Mouse (Mus musculus): ENCODE data around the gene Ddx6.

Ddx6 gene

GRCm38 (mm10) chr9:44643103-44643502, 38.4 kb downstream of the Ddx6 start:
- no peak for DNase-seq (ENCODE audit: low spot score)

- no peak for DNase-seq (ENCODE audit: low spot score)
Observed at GRCm38 (mm10) chr9:44644186-44644585, 39.5 kb downstream of the Ddx6 start.

DNA sequence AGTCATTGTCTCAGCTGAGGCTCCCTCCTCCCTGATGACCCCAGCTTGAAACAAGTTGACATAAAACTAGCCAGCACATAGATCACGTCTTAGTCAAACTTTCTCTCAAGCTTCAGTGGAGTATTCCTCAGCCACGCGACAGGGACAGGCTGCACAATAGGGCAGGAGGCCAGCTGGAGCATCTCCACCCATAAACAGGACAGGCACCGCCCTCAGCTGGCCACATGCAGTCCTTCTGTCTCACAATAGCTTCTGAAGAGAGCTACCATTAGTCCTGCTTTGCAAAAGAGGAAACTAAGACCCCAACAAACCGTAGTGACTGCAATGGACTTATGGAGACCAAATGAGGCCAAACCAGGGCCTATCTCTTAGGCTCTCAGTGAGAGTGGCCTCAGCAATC, 40.8 kb downstream of the Ddx6 start:
- DNase-seq (ENCODE audit: low spot score) = no peak

DNA sequence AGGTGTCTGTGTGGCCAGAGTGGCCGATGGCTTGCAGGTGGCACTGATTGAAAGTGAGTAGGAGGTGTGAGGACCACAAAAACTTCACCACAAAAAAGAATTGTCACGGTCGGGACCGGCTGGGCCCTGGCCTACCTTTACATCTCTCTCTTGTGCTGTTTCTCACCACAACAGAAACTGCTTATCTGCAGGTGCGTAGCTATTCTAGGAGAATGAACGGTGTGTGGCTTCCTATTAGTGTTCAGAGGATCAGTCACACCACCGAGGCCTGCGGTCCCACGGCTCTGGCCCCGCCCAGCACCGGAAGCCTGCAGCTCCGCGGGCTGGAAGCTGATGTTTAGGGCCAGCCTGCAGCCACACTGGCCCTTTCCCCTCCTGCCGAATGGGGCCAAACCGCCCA, 41.2 kb downstream of the Ddx6 start:
- no peak for DNase-seq (ENCODE audit: low spot score)

DNA sequence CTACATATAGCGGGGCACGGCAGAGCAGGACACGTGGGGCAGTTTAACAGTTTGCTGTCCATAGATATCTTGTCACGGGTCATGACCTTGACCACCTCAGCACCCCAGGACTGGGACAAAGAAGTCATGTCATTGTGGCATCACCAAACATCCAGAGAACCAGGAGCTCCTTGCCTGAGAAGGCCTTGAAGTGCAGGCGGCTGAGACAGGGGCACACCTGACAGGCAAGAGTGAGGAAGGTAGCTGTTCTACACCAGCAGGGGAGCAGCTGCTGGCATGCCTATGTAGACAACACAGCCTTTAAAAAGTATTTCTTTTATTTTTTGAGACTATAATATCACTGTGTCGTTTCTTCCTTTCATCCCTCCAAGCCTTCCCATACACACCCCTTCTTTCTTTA, 41.7 kb downstream of the Ddx6 start:
- no peak for DNase-seq (ENCODE audit: low spot score)

- no peak for DNase-seq (ENCODE audit: low spot score)
Observed at GRCm38 (mm10) chr9:44647026-44647425, 42.3 kb downstream of the Ddx6 start.

- DNase-seq (ENCODE audit: low spot score) = no peak
Observed at GRCm38 (mm10) chr9:44647656-44648055, 43.0 kb downstream of the Ddx6 start.

DNA sequence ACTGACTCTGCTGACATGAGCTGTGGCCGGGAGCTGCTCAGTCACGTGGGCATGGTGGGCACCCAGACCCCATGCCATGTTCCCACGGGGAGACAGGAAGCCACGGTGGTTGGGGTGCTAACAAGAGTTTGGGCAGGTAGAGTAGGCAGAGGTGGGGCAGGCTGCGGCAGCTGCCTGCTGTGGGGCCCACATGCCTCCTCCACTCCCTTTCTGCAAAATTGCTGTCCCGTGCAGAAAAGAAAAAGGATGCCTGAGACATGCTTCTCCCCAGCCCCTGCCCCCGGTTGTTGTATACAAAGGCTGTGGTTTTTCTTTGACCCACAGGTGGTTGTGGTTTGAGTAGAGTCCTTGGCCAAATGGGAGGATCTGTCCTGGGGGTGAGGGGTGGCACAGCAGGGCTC, 44.2 kb downstream of the Ddx6 start:
- no peak for DNase-seq (ENCODE audit: low spot score)

GRCm38 (mm10) chr9:44652027-44652426, 47.3 kb downstream of the Ddx6 start:
- DNase-seq (ENCODE audit: low spot score) = peak; percentile 75

DNA sequence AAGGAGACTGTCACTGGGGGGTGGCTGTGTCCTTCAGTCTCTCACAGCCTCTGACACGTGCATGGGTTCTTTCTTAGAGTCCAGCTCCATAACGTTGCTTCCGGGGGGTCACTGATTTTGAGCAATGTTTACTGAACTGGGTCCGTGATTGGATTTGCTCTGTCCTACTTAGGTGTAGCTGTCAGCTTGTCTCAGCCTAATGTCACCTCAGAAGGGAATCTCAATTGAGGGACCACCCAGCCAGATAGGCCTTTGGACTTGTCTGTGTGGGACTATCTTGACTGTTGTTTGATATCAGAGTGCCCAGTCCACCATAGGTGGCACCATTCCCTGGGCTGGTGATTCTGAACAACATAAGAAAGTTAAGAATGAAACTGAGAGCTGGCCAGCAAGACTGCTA, 49.2 kb downstream of the Ddx6 start:
- DNase-seq (ENCODE audit: low spot score) = no peak

DNA sequence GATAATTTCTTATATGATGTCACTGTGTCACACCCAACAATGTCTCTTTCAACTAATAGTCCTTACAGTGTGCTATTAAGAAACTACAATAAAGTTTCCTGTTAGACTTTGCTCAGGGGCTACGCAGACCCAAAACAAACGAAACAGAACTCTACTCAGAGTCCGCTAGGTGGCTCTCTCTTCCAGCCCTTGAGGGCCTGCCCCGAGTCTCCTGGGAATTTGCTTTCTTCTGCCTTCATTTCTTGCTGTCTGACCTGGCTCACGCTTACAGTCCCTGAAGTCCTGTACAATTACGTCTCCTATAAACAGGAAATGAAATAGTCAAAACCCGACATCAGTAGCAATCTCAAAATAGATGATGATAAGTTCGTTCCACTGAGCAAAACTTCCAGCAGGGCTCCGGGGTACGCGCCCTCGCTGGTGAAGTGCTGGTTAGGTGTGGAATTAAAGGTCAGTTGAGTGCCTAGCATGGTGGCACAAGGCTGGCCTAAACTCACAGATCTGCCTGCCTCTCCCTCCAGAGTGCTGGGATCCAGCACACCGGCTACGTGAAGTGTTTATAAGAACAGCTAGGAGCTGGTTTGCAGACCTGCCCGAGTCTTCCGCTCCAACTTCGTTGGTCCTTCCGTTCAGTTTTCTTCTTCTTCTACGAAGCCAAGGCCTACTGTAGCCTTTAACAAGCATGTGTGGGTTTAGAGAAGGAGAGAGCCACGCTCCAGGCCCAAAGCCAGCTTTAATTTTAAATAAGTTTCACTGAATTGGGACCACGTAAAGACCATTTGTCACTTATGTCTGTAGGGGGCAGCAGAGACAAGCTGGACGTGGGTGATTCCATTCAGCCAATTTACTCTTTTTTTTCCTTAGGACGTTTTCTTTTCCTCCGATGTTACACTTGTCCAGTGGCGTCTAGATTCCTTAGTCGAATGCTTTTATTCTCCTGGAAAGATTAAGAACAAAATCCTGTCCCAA, 50.7 kb downstream of the Ddx6 start:
- peak; percentile 92 for DNase-seq (ENCODE audit: low spot score)

DNA sequence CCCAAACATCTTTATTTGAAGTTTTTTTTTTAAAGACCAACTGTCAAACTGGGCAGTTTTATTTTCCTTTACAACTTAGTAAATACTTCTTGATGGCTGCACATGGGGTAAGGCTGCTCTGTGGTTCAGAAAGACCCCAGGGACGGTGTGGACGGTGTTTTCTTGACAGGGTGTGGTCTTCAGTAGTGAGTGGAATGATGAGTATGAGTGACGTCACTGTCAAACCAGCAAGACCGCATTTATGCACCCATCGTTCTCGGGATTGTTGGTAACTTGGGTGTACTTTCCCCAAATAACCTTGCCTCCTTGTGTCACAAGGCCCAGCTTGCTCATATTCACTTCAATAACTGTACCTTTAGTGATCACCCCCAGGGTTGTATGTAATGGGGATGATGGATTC, 59.0 kb downstream of the Ddx6 start:
- DNase-seq (ENCODE audit: low spot score) = no peak

DNA sequence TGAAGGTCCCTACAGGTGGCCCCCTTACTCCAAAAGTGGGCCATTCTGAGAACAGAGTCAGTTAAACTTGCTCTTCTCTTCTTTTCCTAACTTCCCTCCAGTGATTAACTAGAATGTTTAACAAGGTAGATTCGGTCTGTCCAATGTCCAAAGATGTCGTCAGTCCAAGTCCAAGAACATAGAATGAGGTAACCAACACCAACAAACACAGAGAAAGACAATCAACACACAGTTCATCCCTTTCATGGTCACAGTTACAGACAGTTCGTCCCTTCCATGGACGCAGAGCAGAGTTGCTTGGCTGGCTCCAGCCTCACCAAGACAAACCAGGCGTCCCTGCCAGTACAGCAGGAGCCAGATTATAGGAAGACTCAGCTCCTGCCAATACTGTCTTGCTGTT, 66.7 kb downstream of the Ddx6 start:
- no peak for DNase-seq (ENCODE audit: low spot score)

GRCm38 (mm10) chr9:44672291-44672865, 67.7 kb downstream of the Ddx6 start:
- no peak for DNase-seq (ENCODE audit: low spot score)

GRCm38 (mm10) chr9:44673005-44673404, 68.3 kb downstream of the Ddx6 start, which contains the start of gene Treh:
Gene Treh, plus strand, starts transcription at chr9:44673233.
- DNase-seq (ENCODE audit: low spot score) = no peak

GRCm38 (mm10) chr9:44678288-44678871, 73.7 kb downstream of the Ddx6 start:
- DNase-seq (ENCODE audit: low spot score) = no peak

- no peak for DNase-seq (ENCODE audit: low spot score)
Observed at GRCm38 (mm10) chr9:44679565-44679964, 74.9 kb downstream of the Ddx6 start.

DNA sequence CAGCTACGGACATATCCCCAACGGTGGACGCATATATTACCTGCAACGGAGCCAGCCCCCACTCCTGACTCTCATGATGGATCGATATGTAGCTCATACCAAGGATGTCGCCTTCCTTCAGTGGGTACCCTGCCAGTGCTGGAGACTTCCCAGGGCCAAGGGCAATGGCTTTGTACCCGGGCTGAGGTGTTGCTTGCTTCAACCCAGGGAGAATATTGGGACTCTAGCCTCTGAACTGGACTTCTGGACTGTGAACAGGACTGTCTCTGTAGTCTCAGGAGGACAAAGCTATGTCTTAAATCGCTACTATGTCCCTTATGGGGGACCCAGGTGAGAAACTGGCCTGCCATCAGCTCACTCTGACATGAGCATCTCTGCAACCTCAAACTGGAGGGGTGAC, 78.4 kb downstream of the Ddx6 start:
- no peak for DNase-seq (ENCODE audit: low spot score)

DNA sequence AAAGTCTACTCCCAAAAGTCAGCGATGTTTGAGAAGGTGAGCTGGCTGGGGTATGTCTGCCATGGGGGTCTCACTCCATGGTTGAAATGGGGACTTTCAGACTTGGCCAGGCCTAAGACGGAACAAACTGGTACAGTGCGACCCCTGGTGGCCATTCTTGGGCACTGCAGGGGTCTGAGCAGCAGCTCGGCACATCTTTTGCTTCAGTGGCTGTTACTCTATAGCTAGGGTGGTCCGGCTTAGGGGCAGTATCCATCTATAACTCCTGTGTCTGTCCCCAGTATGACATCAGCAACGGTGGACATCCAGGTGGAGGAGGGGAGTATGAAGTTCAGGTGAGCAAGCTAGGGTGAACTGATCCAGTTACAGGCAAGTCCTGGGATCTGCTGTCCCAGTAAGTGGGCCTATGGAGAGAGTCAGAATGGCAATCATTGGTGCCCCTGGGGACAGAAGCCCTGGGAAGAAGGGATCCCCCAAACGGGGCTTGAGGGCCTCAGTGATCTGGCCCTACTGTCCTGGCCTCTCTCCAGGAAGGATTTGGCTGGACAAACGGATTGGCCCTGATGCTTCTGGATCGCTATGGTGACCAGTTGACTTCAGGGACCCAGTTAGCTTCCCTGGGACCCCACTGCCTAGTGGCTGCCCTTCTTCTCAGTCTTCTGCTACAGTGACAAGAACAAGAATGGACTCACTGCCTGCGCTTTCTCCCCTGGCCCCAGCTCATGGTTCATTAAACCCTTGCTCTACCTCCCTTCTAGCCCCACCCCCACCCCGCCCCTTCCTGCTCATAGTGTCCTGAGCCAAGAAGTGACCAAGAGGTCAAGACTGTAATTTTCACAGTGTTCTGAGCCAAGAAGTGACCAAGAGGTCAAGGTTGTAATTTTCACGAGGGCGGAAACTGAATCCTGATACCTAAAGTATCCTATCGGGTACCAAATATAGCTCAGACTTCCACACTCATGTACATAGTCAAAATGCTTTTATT, 80.9 kb downstream of the Ddx6 start:
- DNase-seq (ENCODE audit: low spot score) = peak; percentile 85

DNA sequence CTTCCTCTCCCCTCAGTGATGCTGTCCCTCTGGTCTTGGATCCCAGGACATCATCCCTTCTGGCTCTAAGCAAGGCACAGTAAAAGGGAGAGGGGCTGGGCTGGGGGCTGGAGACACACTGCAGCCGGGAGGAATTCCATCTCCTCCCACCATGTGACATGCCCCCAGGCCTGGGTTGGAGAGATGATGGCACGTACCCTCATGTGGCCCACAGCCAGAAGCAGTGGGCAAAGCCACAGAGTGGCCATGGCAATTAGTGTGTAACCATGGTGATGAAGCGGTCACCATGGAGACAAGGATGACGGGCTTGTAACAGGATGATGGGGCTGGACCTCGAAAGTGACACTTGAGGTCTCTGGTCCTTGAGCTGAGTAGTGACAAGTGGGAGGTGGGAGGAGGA, 81.9 kb downstream of the Ddx6 start:
- peak; percentile 53 for DNase-seq (ENCODE audit: low spot score)

DNA sequence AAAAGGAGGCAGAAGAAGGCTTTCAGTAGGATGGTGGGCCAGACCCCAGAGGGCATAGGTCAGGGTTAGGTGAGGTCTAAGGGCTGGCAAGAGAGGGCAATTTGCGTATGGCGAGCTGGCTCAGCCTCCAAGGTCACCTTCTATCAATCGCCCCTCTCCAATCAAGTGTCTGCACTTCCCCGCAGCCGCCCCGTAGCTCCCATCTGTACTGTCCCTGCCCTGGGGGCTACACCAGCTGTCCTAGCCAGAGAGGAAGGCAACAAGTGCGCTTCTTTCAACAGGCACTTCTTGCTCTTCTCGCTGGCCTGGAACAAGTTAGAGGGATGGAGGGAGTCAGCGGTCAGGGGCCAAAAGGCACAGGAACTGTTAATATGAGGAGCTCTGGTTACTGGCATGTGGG, 83.3 kb downstream of the Ddx6 start:
- DNase-seq (ENCODE audit: low spot score) = no peak

All from embryo, embryonic 10 days (tissue).